Mouse (Mus musculus) bone marrow macrophage, adult 2 months (primary cell): ENCODE data around the gene Nr1h2.

ENCODE experiments used
- CTCF ChIP-seq: IDR thresholded peaks from 2 replicates; pipeline ENCODE4 v1.5.1; 2012; ENCODE audit warnings: low read depth, mild to moderate bottlenecking, low read length, moderate library complexity
- POLR2A ChIP-seq: IDR thresholded peaks from 2 replicates; pipeline ENCODE4 v1.6.1; 2012; ENCODE audit warnings: mild to moderate bottlenecking, low read depth, low read length, borderline replicate concordance

DNA sequence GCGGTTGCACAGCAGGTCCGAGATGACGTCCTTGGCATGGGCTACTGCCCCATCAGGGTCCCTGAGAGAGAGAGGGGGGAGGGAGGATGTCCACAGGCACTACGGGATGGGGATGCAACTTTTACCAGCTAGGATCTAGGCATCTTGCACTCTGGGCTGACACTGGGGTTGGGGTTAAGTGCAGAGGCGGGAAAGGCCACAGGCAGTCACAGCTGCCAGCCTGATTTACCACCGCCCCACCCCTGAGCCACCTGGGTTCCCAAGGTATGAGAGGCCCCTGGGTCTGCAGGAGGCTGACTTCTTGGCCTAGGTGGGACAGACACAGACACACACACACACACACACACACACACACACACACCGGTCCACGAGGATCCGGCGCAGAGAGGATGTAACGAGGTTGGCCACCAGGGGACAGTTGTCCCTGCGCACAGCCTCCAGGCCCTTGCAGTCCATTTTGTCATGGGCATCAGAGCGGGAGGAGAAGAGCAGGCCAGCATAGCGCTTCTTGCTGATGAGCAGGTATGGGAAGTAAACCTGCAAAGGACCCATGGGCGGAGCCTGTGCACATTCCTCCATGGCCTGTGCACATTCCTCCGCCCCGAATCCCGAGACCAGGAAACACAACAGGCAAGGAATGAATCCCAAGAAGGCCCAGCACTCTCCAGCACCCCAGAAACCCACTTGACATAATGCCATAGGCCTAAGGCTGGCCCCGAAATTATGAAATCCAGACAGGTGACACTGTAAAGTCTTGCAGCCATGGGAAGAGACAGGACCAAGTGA is 18.9 kb downstream of the Nr1h2 start:
- TF ChIP-seq POLR2A (no peak), CTCF (no peak)
